Mouse (Mus musculus) thymus, adult 2 months (tissue): ENCODE results near the gene Mmp20.

Experiments
- CTCF ChIP-seq: fragments of 200-500 bp; IDR thresholded peaks from 2 replicates; pipeline ENCODE4 v1.5.1; 2012; ENCODE audit warnings: mild to moderate bottlenecking, control low read depth, low read length, moderate library complexity, borderline replicate concordance; ENCODE audit not compliant: control insufficient read depth, poor library complexity, insufficient read depth; ENCODE audit errors: extremely low read depth
- POLR2A ChIP-seq: fragments of 200-500 bp; IDR thresholded peaks from 2 replicates; pipeline ENCODE4 v1.6.1; 2012; ENCODE audit warnings: mild to moderate bottlenecking, low read length, control low read depth, moderate library complexity; ENCODE audit not compliant: control insufficient read depth, poor library complexity, insufficient read depth; ENCODE audit errors: extremely low read depth

DNA sequence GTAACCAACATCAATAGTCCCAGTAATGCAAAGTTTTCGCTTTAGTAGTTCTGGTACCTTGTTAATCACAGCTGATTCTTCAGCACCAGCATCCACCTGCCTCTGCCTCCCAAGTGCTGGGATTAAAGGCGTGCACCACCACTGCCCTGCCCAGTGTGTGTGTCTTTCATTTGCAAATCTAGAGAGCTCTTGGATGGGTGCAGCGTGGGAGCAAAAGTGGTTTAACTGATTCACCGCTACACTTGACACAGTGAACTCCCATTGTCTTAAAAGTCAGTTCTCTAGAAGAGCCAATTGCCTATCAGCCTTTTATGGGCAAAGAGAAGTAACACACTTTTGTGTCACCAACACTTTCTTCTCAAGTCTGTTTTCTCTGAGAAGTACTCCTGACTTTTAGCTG lies 83.2 kb downstream of the Mmp20 start:
- TF ChIP-seq CTCF (no peak), POLR2A (no peak)
